Mouse (Mus musculus): ENCODE results near the gene Hat1. TPM values are rescaled to one million over a fixed set of nuclear protein-coding genes. Genes with fewer than 3 reads are reported as not detected.

Hat1 gene
- polyA plus RNA-seq, 1 experiment from 2014 or later, result 149 TPM

DNA sequence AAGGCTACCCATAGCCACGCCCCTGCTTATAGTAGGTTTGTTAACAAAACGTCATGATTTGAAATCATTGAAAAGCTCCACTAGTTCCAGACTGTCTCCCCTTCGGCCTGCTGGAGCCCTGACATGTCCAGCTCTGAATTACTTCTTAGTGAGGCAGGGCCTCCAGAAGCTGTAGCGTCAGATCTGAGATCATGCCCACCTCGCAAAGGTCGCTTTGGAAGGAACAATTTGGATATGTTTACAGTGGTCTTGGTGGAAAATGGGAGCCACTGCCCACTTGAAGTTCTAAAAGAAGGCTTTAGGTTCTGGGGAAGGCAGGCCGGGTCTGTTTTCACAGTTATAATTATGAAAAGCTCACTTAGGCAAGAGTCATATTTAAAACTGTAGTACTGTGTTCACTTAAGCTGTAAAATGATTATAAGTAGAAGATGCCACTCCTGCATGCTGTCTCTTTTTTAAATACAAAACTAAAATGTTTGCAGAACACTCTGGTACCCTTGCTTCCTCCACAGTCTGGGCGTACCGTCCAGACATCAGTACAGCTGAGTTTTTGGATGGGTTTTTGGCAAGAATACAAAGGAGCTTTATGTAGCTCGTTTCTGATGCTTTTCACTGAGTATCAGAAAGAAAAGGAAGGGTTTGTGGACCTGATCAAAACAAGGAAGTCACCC is 94.4 kb downstream of the Hat1 start:
- Histone ChIP-seq H3K4me2 (replicated peaks; ENCODE audit: low read depth, low read length) (no peak overlapping the region), H3K27ac (ENCODE audit: low read depth, low read length) (no peak overlapping the region), H3K27me3 (ENCODE audit: control insufficient read depth, insufficient read depth, low read length) (no peaks in the 10 kb centered on the region), H3K4me1 (ENCODE audit: control insufficient read depth, insufficient read depth, low read length) (no peaks in the 10 kb centered on the region), H3K4me3 (ENCODE audit: low read length) (no peak overlapping the region), H3K36me3 (ENCODE audit: control insufficient read depth, insufficient read depth, low read length) (no peaks in the 10 kb centered on the region), H3K9me3 (ENCODE audit: control insufficient read depth, low read length) (no peaks in the 10 kb centered on the region), H3K9ac (ENCODE audit: low read depth, low read length) (no peak overlapping the region)
- no peak for ATAC-seq (ENCODE audit: low FRiP score, low TSS enrichment)
- 76% methylated on average over 10 of the region's 10 CpGs for WGBS

DNA sequence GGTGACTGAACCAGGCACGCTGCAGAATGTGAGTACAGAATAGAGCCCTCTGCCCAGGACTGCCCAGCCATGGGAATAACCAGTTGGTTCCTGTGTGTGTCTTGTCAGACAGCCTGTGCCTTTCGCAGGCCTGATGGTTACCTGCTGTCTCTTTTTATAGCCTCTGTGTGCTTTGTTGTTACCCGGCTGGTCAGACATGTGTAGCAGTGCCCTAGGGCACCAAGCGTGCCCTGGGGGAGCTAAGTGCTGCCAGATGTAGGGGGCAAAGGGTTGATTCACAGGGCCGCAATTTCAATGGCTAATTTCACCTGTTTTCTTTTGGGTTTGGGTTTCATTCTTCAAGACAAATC is 94.9 kb downstream of the Hat1 start:
- Histone ChIP-seq H3K4me3 (ENCODE audit: low read length) (no peak overlapping the region), H3K27ac (ENCODE audit: low read depth, low read length) (no peak overlapping the region), H3K4me2 (replicated peaks; ENCODE audit: low read depth, low read length) (no peak overlapping the region), H3K36me3 (ENCODE audit: control insufficient read depth, insufficient read depth, low read length) (no peaks in the 10 kb centered on the region), H3K4me1 (ENCODE audit: control insufficient read depth, insufficient read depth, low read length) (no peaks in the 10 kb centered on the region), H3K9me3 (ENCODE audit: control insufficient read depth, low read length) (no peaks in the 10 kb centered on the region), H3K9ac (ENCODE audit: low read depth, low read length) (no peak overlapping the region), H3K27me3 (ENCODE audit: control insufficient read depth, insufficient read depth, low read length) (no peaks in the 10 kb centered on the region)
- ATAC-seq (ENCODE audit: low FRiP score, low TSS enrichment), result peak; percentile 46; the same call in 1 of the 2 replicates
- WGBS, result 28% methylated on average over 5 of the region's 5 CpGs

Other genes starting within 250 kb of the Hat1 start
- 76.3 and 96.4 TPM in 2 replicates for gene Dync1i2, start 177.3 kb upstream of the Hat1 start, polyA plus RNA-seq (2014; fragmentation: Nextera tagmentation; extraction: Ambion mirVana)
- gene Slc25a12, start 21.2 kb upstream of the Hat1 start, polyA plus RNA-seq (2014; fragmentation: Nextera tagmentation; extraction: Ambion mirVana), result 29.8 and 41.6 TPM in 2 replicates
- gene Metap1d, start 64.3 kb downstream of the Hat1 start, polyA plus RNA-seq (2014; fragmentation: Nextera tagmentation; extraction: Ambion mirVana), result 36.8 and 44.9 TPM in 2 replicates
- gene Dlx1, start 139.2 kb downstream of the Hat1 start, polyA plus RNA-seq (2014; fragmentation: Nextera tagmentation; extraction: Ambion mirVana), result not detected in 2 replicates
- gene Dlx2, start 157.8 kb downstream of the Hat1 start, polyA plus RNA-seq (2014; fragmentation: Nextera tagmentation; extraction: Ambion mirVana), result not detected in 2 replicates

Data from kidney, embryonic 14.5 days (tissue).